Mouse (Mus musculus) left cerebral cortex, adult 11 months (tissue): ENCODE results near the gene Mpi.

Experiments
- DNase-seq: peaks from one replicate; pipeline ENCODE4 v3.0.0; 2022; ENCODE audit warnings: low spot score

The Mpi gene

GRCm38 (mm10) chr9:57552139-57552887 lies at the start of gene Mpi:
Mpi (minus strand) TSS chr9:57552763.
- DNase-seq = no peak

- no peak for DNase-seq
Observed at GRCm38 (mm10) chr9:57602098-57602497, 49.5 kb upstream of the Mpi start.

GRCm38 (mm10) chr9:57601353-57601706 lies 48.8 kb upstream of the Mpi start:
- DNase-seq = peak; percentile 58

GRCm38 (mm10) chr9:57600620-57601352 lies 48.2 kb upstream of the Mpi start:
- no peak for DNase-seq

- no peak for DNase-seq
Observed at GRCm38 (mm10) chr9:57598851-57599563, 46.4 kb upstream of the Mpi start.

- DNase-seq = no peak
Observed at GRCm38 (mm10) chr9:57597929-57598382, 45.4 kb upstream of the Mpi start.

- no peak for DNase-seq
Observed at GRCm38 (mm10) chr9:57597265-57597664, 44.7 kb upstream of the Mpi start.

GRCm38 (mm10) chr9:57594174-57594509 lies 41.6 kb upstream of the Mpi start:
- no peak for DNase-seq

- no peak for DNase-seq
Observed at GRCm38 (mm10) chr9:57593454-57594173, 41.1 kb upstream of the Mpi start.

GRCm38 (mm10) chr9:57590726-57591125 lies 38.2 kb upstream of the Mpi start:
- DNase-seq = no peak

- peak; percentile 66 for DNase-seq
Observed at GRCm38 (mm10) chr9:57589224-57590126, 36.9 kb upstream of the Mpi start, which contains the start of gene Ulk3. Ulk3 (plus strand) TSS chr9:57589452.

GRCm38 (mm10) chr9:57584991-57585390 lies 32.4 kb upstream of the Mpi start:
- no peak for DNase-seq

- no peak for DNase-seq
Observed at GRCm38 (mm10) chr9:57577144-57577849, 24.7 kb upstream of the Mpi start.

- no peak for DNase-seq
Observed at GRCm38 (mm10) chr9:57575577-57575976, 23.0 kb upstream of the Mpi start.

- no peak for DNase-seq
Observed at GRCm38 (mm10) chr9:57574397-57574796, 21.8 kb upstream of the Mpi start.

- no peak for DNase-seq
Observed at GRCm38 (mm10) chr9:57568500-57568899, 15.9 kb upstream of the Mpi start.

- DNase-seq = no peak
Observed at GRCm38 (mm10) chr9:57566846-57567245, 14.3 kb upstream of the Mpi start.

GRCm38 (mm10) chr9:57565741-57566221 lies 13.2 kb upstream of the Mpi start:
- peak; percentile 51 for DNase-seq

GRCm38 (mm10) chr9:57564609-57565008 lies 12.0 kb upstream of the Mpi start:
- DNase-seq = no peak

- no peak for DNase-seq
Observed at GRCm38 (mm10) chr9:57562896-57563372, 10.4 kb upstream of the Mpi start.
